Mouse (Mus musculus): ENCODE measurements around the gene Litaf.
"Not testable (repeated sequence)": the region's sequence is repeated elsewhere in the genome, so short reads cannot be mapped to it uniquely, and the experiment has no call there.

The Litaf gene

DNA sequence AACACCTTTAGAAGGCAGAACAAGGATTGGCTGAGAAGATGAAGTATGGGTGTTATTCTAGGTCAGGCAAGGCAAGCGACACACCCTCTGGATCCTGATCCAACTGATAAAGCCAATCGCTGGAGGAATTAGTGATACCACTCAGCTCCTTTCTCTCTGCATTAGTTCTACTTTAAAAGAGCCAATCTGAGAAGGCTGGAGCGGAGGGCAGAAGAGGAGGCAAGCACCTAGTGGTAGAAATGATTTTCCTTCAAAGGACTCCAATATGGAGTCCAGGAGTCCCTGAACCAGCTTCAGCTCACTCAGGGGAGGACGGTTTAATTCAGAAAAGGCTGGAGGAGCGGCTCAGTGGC, 74.2 kb downstream of the Litaf start:
- DNase-seq (ENCODE audit: low spot score), result no peak

DNA sequence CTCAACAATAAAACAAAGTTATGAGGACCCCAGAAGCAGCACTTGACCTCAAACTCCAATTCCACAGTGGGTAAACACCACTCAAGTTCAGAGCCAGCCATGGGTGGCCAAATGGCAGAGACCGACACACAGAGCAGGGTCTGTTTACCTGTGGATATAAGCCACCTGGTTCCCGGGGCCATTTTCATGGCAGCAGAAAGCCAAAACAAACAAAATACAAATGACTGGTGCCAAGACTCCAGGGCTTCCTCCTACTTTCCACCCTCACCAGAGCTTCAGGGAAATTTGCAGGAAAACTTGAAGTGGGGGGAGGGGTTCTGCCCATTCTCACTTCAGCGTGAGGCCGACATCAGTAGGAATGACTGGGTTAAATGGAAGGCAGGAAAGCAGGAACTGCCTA, 75.2 kb downstream of the Litaf start:
- no peak for DNase-seq (ENCODE audit: low spot score)

GRCm38 (mm10) chr16:10989896-10990295, 76.1 kb downstream of the Litaf start:
- DNase-seq (ENCODE audit: low spot score), result no peak

GRCm38 (mm10) chr16:10989361-10989760, 76.6 kb downstream of the Litaf start:
- DNase-seq (ENCODE audit: low spot score), result no peak

DNA sequence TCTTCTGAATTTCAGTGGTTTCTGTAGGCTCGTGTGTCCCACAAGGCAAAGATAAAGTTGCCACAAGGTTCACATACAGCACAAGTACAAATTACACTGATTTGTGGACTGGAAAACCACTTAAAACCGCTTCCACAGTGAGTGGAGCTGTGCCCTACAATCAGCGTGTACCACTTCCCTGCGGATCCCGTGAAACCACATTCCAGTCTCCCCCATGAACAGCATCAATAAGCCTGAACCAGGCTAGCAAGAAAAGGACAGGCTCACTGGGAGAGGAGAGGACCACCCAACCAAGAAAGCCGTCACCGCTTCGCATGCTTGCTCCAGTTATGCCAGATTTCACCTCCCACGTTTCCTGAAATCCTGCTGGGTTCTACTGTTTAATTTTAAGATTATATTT, 77.7 kb downstream of the Litaf start:
- DNase-seq (ENCODE audit: low spot score), result no peak

- no peak for DNase-seq (ENCODE audit: low spot score)
These were observed 81.4 kb downstream of the Litaf start for GRCm38 (mm10) chr16:10984534-10984933.

DNA sequence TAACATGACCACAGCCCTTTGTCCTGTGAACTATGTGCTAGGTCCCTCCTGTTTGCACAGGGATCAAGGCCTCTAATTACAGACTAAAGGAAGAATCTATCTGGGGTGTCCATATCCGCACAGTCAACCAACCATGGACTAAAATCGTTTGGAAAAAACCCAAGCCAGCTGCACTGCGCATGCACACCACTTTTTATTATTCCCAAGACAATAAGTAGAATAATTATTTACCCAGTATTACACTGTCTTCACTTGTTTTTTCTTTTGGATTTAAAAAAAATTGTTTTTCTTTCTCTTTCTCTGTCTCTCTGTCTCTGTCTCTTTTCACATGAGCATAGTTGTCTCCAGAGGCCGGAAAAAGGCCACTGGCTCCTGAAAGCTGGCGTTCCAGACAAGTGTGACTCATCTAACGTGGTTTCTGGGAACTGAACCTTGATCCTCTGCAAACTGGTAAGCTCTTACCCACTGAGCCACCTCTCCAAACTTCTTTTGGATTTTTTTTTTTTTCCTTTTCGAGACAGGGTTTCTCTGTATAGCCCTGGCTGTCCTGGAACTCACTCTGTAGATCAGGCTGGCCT, 84.4 kb downstream of the Litaf start:
- no peak for DNase-seq (ENCODE audit: low spot score)

- no peak for DNase-seq (ENCODE audit: low spot score)
These were observed 86.7 kb downstream of the Litaf start for GRCm38 (mm10) chr16:10979064-10979803.

DNA sequence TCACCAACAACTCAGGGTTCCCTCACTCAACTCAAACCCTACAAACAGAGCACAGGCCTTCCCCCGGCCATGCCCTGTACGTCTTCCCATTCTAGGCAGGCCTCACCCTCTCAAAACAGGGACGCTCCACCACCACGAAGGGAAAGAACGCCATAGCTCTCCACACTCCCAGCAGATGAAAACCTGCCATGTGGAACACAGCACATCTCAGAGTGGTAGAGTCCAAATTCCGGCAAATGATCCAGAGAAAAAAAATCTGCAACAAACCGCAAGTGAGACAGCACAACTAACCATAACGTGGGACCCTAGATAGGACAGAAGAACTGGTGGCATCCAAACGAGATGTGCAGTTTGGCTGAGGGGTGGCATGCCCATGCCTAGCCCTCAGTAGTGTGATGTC, 88.1 kb downstream of the Litaf start:
- DNase-seq (ENCODE audit: low spot score), result no peak

GRCm38 (mm10) chr16:10976202-10976631, 89.7 kb downstream of the Litaf start:
- DNase-seq (ENCODE audit: low spot score), result no peak

- no peak for DNase-seq (ENCODE audit: low spot score)
These were observed 91.0 kb downstream of the Litaf start for GRCm38 (mm10) chr16:10974939-10975338.

DNA sequence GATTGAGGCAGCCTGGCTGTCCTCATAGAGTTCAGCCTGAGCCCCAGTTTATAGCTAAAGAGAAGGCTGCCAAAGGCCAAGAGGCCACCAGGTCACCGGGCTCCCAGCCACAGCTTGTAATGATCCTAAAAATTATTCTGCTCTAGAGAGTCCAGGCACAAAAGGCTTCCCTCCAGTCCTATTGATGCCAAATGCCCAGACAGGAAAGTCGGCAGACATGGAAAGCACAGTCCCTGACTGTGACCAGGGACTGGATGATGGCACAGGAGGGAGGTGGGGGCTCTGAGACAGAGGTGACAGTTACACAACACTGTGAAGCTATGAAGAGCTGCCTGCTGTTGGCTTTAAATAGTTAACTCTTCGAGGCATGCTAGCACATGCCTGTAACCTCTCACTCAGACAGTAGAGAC, 91.9 kb downstream of the Litaf start:
- DNase-seq (ENCODE audit: low spot score), result peak; percentile 64

DNA sequence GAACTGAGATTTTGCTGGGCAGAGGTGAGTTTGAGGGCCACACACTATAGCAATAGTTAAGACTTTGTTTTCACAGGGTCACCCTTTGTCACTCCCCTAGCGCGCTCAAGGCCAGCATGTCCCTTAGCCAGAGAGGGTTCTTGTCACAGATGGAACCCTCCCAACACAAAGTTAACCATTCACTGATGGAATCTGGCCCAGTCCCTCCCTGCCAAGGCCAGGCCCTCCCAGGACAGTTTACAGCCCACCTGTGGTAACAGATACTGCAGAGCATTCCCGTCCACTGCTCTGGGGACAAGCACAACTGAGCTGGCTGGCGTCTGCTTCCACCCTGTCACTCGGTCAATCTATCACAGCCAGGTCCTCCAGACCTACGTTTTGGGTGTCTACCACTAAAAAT, 93.7 kb downstream of the Litaf start:
- DNase-seq (ENCODE audit: low spot score), result peak; percentile 80

GRCm38 (mm10) chr16:10969944-10970343, 96.0 kb downstream of the Litaf start:
- not testable (repeated sequence) for DNase-seq (ENCODE audit: low spot score)

- DNase-seq (ENCODE audit: low spot score), result no peak
These were observed 96.6 kb downstream of the Litaf start for GRCm38 (mm10) chr16:10969342-10969741.

DNA sequence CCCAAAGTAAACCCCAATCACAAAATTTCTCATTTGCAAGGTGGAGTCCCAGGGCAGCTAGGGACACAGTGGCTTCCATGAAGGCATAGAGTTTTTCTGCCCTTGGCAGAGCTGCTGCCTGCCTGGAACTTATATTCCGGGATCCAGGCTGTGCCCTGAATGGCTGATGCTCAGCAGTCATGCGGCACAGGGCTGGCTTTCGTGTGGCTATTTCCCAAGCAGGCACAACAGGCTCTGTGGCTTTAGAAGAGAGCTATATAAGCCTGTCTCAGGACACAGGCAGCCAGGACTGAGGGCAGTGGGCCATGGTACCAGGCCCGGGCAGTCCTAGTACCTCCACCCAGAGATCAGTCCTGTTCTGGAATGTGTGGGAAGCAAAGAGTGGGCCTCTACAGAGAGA, 97.7 kb downstream of the Litaf start:
- no peak for DNase-seq (ENCODE audit: low spot score)

GRCm38 (mm10) chr16:10967756-10968155, 98.2 kb downstream of the Litaf start:
- DNase-seq (ENCODE audit: low spot score), result no peak

GRCm38 (mm10) chr16:10967013-10967412, 98.9 kb downstream of the Litaf start:
- no peak for DNase-seq (ENCODE audit: low spot score)

GRCm38 (mm10) chr16:10965034-10965433, 100.9 kb downstream of the Litaf start:
- no peak for DNase-seq (ENCODE audit: low spot score)

DNA sequence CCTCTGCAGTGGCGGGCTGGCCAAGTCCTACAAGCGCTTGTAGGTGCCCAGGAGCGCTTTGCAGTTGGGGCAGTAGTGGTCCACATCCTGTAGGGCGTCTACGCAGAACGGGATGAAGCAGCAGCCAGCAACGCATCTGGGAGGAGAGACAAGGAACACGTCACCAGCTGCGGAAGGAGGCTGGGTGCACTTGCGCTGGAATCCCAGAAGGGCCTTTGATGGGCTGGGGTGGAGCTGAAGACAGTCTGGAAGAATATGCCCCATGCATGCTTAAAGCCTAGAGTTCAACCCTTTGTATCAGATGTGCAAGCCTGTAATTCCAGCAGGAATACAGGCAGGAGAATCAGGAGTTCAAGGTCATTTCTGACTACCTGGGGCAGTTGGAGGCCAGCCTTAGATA, 105.0 kb downstream of the Litaf start:
- DNase-seq (ENCODE audit: low spot score), result no peak

GRCm38 (mm10) chr16:10958763-10959440, 107.1 kb downstream of the Litaf start:
- no peak for DNase-seq (ENCODE audit: low spot score)

DNA sequence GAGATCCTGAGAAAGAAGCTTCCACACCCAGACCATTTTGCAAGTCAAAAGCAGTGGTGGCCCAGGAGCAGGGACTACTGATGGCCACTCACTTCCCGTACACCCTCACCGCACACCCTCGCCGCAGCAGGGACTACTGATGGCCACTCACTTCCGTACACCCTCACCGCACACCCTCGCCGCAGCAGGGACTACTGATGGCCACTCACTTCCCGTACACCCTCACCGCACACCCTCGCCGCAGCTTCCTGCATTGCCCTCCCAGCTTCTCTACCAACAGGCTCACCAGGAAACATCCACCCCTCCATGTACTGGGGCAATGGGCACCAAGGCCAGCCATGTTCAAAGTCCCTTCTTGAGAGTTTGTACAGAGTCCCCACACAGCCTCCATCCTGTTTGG, 107.7 kb downstream of the Litaf start:
- not testable (repeated sequence) for DNase-seq (ENCODE audit: low spot score)

- DNase-seq (ENCODE audit: low spot score), result no peak
These were observed 108.2 kb downstream of the Litaf start for GRCm38 (mm10) chr16:10957794-10958193.
